Mouse (Mus musculus) kidney, embryonic 16.5 days (tissue): ENCODE data around the gene Zfp507. TPM values are rescaled to one million over a fixed set of nuclear protein-coding genes. Genes with fewer than 3 reads are reported as not detected.

Source experiments
- ATAC-seq: fragments of 200-750 bp; cut with Nextera tagmentation; 2 replicates; pipeline ENCODE4 v1.8.0; 2017; ENCODE audit warnings: moderate TSS enrichment; ENCODE audit not compliant: low FRiP score, low TSS enrichment
- H3K27ac ChIP-seq: fragments of 300-500 bp; sonication (generic); 2 replicates; pipeline ENCODE4 v1.5.1; 2014; ENCODE audit warnings: low read length
- H3K27me3 ChIP-seq: fragments of 300-500 bp; sonication (generic); 2 replicates; pipeline ENCODE4 v1.6.1; 2014; ENCODE audit warnings: low read length, control low read depth, mixed read lengths; ENCODE audit not compliant: insufficient read depth
- H3K36me3 ChIP-seq: fragments of 300-500 bp; sonication (generic); 2 replicates; pipeline ENCODE4 v1.6.1; 2014; ENCODE audit warnings: low read length, control low read depth, mixed read lengths; ENCODE audit not compliant: insufficient read depth
- H3K4me1 ChIP-seq: fragments of 300-500 bp; sonication (generic); 2 replicates; pipeline ENCODE4 v1.6.1; 2014; ENCODE audit warnings: low read length, control low read depth, mixed read lengths; ENCODE audit not compliant: insufficient read depth
- H3K4me2 ChIP-seq: fragments of 300-500 bp; sonication (generic); replicated peaks from 2 replicates; pipeline ENCODE4 v1.6.1; 2014; ENCODE audit warnings: low read depth, low read length
- H3K4me3 ChIP-seq: fragments of 300-500 bp; sonication (generic); 2 replicates; pipeline ENCODE4 v1.5.1; 2014; ENCODE audit warnings: mild to moderate bottlenecking, low read length
- H3K9ac ChIP-seq: fragments of 300-500 bp; sonication (generic); replicated peaks from 2 replicates; pipeline ENCODE4 v1.6.1; 2014; ENCODE audit warnings: low read length
- H3K9me3 ChIP-seq: fragments of 300-500 bp; sonication (generic); 2 replicates; pipeline ENCODE4 v1.6.1; 2016; ENCODE audit warnings: low read length, control low read depth
- WGBS: fragments of 180-500 bp; shearing (Covaris S2); extraction: QIAGEN DNeasy Blood & Tissue Kit; methylation state at CpG from one replicate; pipeline ENCODE4 v1.1.7; 2014; 5-methylcytosine and 5-hydroxymethylcytosine counted together
- polyA plus RNA-seq: library from polyadenylated mRNA; unstranded; fragments of >200 nt; fragmentation: Nextera tagmentation; extraction: Ambion mirVana; gene quantifications from 2 replicates; pipeline ENCODE4 v1.2.1, GENCODE M21; 2015

The Zfp507 gene
- polyA plus RNA-seq, 1 experiment from 2014 or later, result 15.5 TPM

GRCm38 (mm10) chr7:35790926-35791325 is 11.9 kb downstream of the Zfp507 start:
- Histone ChIP-seq H3K4me3 (no peak overlapping the region), H3K4me2 (no peak overlapping the region), H3K27me3 (no peaks in the 10 kb centered on the region), H3K27ac (no peak overlapping the region), H3K9ac (no peak overlapping the region), H3K4me1 (no peaks in the 10 kb centered on the region), H3K9me3 (no peaks in the 10 kb centered on the region), H3K36me3 (peaks cover 52% of the 10 kb centered on the region)
- no peak for ATAC-seq
- WGBS, result 49% methylated on average over 8 of the region's 8 CpGs

GRCm38 (mm10) chr7:35790201-35790600 is 12.6 kb downstream of the Zfp507 start:
- no peak overlapping the region for H3K4me3 ChIP-seq
- no peak overlapping the region for H3K27ac ChIP-seq
- H3K9me3 ChIP-seq, result no peaks in the 10 kb centered on the region
- WGBS, result 53% methylated on average over 8 of the region's 8 CpGs
- no peak overlapping the region for H3K4me2 ChIP-seq
- H3K9ac ChIP-seq, result no peak overlapping the region
- H3K27me3 ChIP-seq, result no peaks in the 10 kb centered on the region
- peaks cover 56% of the 10 kb centered on the region for H3K36me3 ChIP-seq
- H3K4me1 ChIP-seq, result no peaks in the 10 kb centered on the region
- ATAC-seq, result no peak

- 73% methylated on average over 4 of the region's 4 CpGs for WGBS
- Histone ChIP-seq H3K36me3 (peaks cover 47% of the 10 kb centered on the region), H3K4me2 (no peak overlapping the region), H3K4me3 (no peak overlapping the region), H3K27me3 (no peaks in the 10 kb centered on the region), H3K9ac (no peak overlapping the region), H3K9me3 (no peaks in the 10 kb centered on the region), H3K27ac (no peak overlapping the region), H3K4me1 (no peaks in the 10 kb centered on the region)
- ATAC-seq, result no peak
Observed at GRCm38 (mm10) chr7:35785579-35785978, 17.2 kb downstream of the Zfp507 start.

GRCm38 (mm10) chr7:35782252-35782651 is 20.6 kb downstream of the Zfp507 start:
- Histone ChIP-seq H3K4me3 (no peak overlapping the region), H3K9me3 (no peaks in the 10 kb centered on the region), H3K27me3 (no peaks in the 10 kb centered on the region), H3K27ac (no peak overlapping the region), H3K4me2 (no peak overlapping the region), H3K4me1 (no peaks in the 10 kb centered on the region), H3K36me3 (peaks cover 64% of the 10 kb centered on the region), H3K9ac (no peak overlapping the region)
- no peak for ATAC-seq

- no peak overlapping the region for H3K4me3 ChIP-seq
- peaks cover 57% of the 10 kb centered on the region for H3K36me3 ChIP-seq
- H3K9ac ChIP-seq, result no peak overlapping the region
- H3K9me3 ChIP-seq, result no peaks in the 10 kb centered on the region
- WGBS, result 59% methylated on average over 12 of the region's 12 CpGs
- H3K27ac ChIP-seq, result no peak overlapping the region
- H3K4me2 ChIP-seq, result no peak overlapping the region
- ATAC-seq, result no peak
- no peaks in the 10 kb centered on the region for H3K27me3 ChIP-seq
- no peaks in the 10 kb centered on the region for H3K4me1 ChIP-seq
Observed at GRCm38 (mm10) chr7:35774127-35774526, 28.7 kb downstream of the Zfp507 start.

GRCm38 (mm10) chr7:35772347-35772746 is 30.5 kb downstream of the Zfp507 start:
- no peak overlapping the region for H3K4me3 ChIP-seq
- no peak overlapping the region for H3K27ac ChIP-seq
- WGBS, result 94% methylated on average over 8 of the region's 8 CpGs
- H3K4me2 ChIP-seq, result no peak overlapping the region
- no peaks in the 10 kb centered on the region for H3K9me3 ChIP-seq
- ATAC-seq, result no peak
- no peak overlapping the region for H3K9ac ChIP-seq
- peaks cover 43% of the 10 kb centered on the region for H3K36me3 ChIP-seq
- H3K4me1 ChIP-seq, result no peaks in the 10 kb centered on the region
- H3K27me3 ChIP-seq, result no peaks in the 10 kb centered on the region

GRCm38 (mm10) chr7:35771106-35771505 is 31.7 kb downstream of the Zfp507 start:
- Histone ChIP-seq H3K4me3 (no peak overlapping the region), H3K4me2 (no peak overlapping the region), H3K9me3 (no peaks in the 10 kb centered on the region), H3K4me1 (no peaks in the 10 kb centered on the region), H3K36me3 (peaks cover 33% of the 10 kb centered on the region), H3K27ac (no peak overlapping the region), H3K27me3 (no peaks in the 10 kb centered on the region), H3K9ac (no peak overlapping the region)
- ATAC-seq, result no peak

- H3K4me1 ChIP-seq, result no peaks in the 10 kb centered on the region
Observed at GRCm38 (mm10) chr7:35770122-35770521, 32.7 kb downstream of the Zfp507 start.

GRCm38 (mm10) chr7:35764461-35764860 is 38.3 kb downstream of the Zfp507 start:
- H3K9me3 ChIP-seq, result no peaks in the 10 kb centered on the region
- no peak overlapping the region for H3K4me2 ChIP-seq
- WGBS, result 84% methylated on average over 11 of the region's 11 CpGs
- H3K27ac ChIP-seq, result no peak overlapping the region
- H3K4me1 ChIP-seq, result no peaks in the 10 kb centered on the region
- no peak overlapping the region for H3K9ac ChIP-seq
- H3K4me3 ChIP-seq, result no peak overlapping the region
- no peaks in the 10 kb centered on the region for H3K27me3 ChIP-seq
- ATAC-seq, result no peak
- no peaks in the 10 kb centered on the region for H3K36me3 ChIP-seq

More at GRCm38 (mm10) chr7:35770122-35770521, 32.7 kb downstream of the Zfp507 start:
- Histone ChIP-seq H3K36me3 (peaks cover 25% of the 10 kb centered on the region), H3K27ac (no peak overlapping the region), H3K4me2 (no peak overlapping the region), H3K9ac (no peak overlapping the region), H3K4me3 (no peak overlapping the region), H3K27me3 (no peaks in the 10 kb centered on the region), H3K9me3 (no peaks in the 10 kb centered on the region)
- ATAC-seq, result no peak
- WGBS, result 87% methylated on average over 7 of the region's 7 CpGs

GRCm38 (mm10) chr7:35761801-35762200 is 41.0 kb downstream of the Zfp507 start:
- Histone ChIP-seq H3K36me3 (no peaks in the 10 kb centered on the region), H3K4me3 (no peak overlapping the region), H3K27ac (no peak overlapping the region), H3K9me3 (no peaks in the 10 kb centered on the region), H3K27me3 (no peaks in the 10 kb centered on the region), H3K9ac (no peak overlapping the region), H3K4me1 (no peaks in the 10 kb centered on the region), H3K4me2 (no peak overlapping the region)
- ATAC-seq, result no peak
- WGBS, result 76% methylated on average over 5 of the region's 5 CpGs

- Histone ChIP-seq H3K4me2 (no peak overlapping the region), H3K27ac (no peak overlapping the region), H3K4me3 (no peak overlapping the region), H3K27me3 (no peaks in the 10 kb centered on the region), H3K36me3 (no peaks in the 10 kb centered on the region), H3K9me3 (no peaks in the 10 kb centered on the region), H3K9ac (no peak overlapping the region), H3K4me1 (peaks cover 4% of the 10 kb centered on the region; the same call in 1 of the 2 replicates)
- no peak for ATAC-seq
- WGBS, result 22% methylated on average over 2 of the region's 2 CpGs
Observed at GRCm38 (mm10) chr7:35759602-35760001, 43.2 kb downstream of the Zfp507 start.
